Comparison of ENCODE assay signal across 10 mouse cellular contexts in the genomic region with DNA sequence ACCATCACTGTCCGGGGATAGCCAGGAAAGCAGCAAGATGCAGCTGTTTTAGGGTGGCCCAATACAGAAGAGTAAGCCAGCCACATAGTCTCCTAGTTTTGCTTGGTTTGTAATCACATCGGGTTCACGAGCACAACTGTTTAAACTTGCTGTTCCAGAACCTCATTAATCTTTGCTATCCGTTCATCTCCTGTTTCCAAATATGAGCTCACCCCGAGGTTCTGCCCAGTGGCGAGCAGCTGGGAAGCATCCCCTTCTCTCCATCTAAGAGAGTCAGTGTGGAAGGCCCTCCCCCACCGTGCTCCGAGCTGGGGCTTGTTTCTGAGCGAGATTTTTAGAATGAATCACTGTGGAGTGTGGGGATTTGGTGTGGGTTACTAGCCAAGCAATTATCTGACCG.
DNase-seq lines count a peak whose midpoint lies in the region; ATAC-seq and TF ChIP-seq lines count a peak whose summit lies in the region.
"Had no signal": no experiment of that assay in that cellular context is flagged by ENCODE, and none has a peak within 500 bp of the region (broad histone marks: within the 10 kb centered on the region; RNA-seq: fewer than 3 reads in every experiment).

No protein-coding gene starts in this region.

- H3K36me3 ChIP-seq in C2C12 (ENCODE audit: control insufficient read depth, insufficient read depth): no peaks in the 10 kb centered on the region
- no peaks in the 10 kb centered on the region for H3K36me3 ChIP-seq in lung, postnatal 0 days (ENCODE audit: insufficient read depth, low read length)
- H3K36me3 ChIP-seq: embryonic facial prominence, embryonic 13.5 days had no signal

- 34% methylated on average over 10 of the region's 10 CpGs for WGBS in lung, postnatal 0 days

- H3K27ac ChIP-seq in lung, postnatal 0 days (ENCODE audit: low read length): no peak overlapping the region; the same call in 1 of the 2 replicates
- H3K27ac ChIP-seq: embryonic facial prominence, embryonic 13.5 days had no signal

- H3K4me3 ChIP-seq in C2C12 (ENCODE audit: insufficient read depth, poor library complexity, severe bottlenecking): no peak overlapping the region
- no peak overlapping the region for H3K4me3 ChIP-seq in lung, postnatal 0 days (ENCODE audit: low read depth, low read length)
- H3K4me3 ChIP-seq: embryonic facial prominence, embryonic 13.5 days had no signal

- H3K9ac ChIP-seq in lung, postnatal 0 days (replicated peaks; ENCODE audit: low read depth): no peak overlapping the region
- H3K9ac ChIP-seq: embryonic facial prominence, embryonic 13.5 days had no signal

- no peak overlapping the region for H3ac ChIP-seq in C2C12 (ENCODE audit: control insufficient read depth, insufficient read length, low read depth)

- peak; percentile 48 for DNase-seq in adrenal gland, postnatal 14 days
- peak; percentile 68 for DNase-seq in heart, postnatal 4 days
- peak; percentile 96 for DNase-seq in lung, postnatal 0 days (ENCODE audit: low spot score)
- DNase-seq in layer of hippocampus, postnatal 10 days (ENCODE audit: low spot score in 2 of 2): no peak
- DNase-seq in spleen, postnatal 10 days (ENCODE audit: low spot score in 2 of 2): no peak
- DNase-seq in cerebellum, postnatal 10 days: no peak
- DNase-seq: midbrain, embryonic 14.5 days had no signal

- H3K79me3 ChIP-seq in C2C12 (ENCODE audit: low read depth): no peaks in the 10 kb centered on the region

- ATAC-seq in lung, postnatal 0 days: peak; percentile 96
- ATAC-seq: inflammation-experienced regulatory T-cells, adult 6 months had no signal

- H3K9me3 ChIP-seq in lung, postnatal 0 days (ENCODE audit: low read length): no peaks in the 10 kb centered on the region
- H3K9me3 ChIP-seq: embryonic facial prominence, embryonic 13.5 days had no signal

- peak; percentile 84 for TF ChIP-seq EP300 in lung, postnatal 0 days (IDR thresholded peaks at IDR 0.05)

- TF ChIP-seq CTCF in C2C12 (IDR thresholded peaks at IDR 0.05; ENCODE audit: control insufficient read depth, insufficient read depth, insufficient read length): no peak
- TF ChIP-seq CTCF in lung, postnatal 0 days (IDR thresholded peaks at IDR 0.05): no peak

- H3K79me2 ChIP-seq in C2C12 (ENCODE audit: control insufficient read depth, insufficient read depth): no peaks in the 10 kb centered on the region

- no peaks in the 10 kb centered on the region for H3K27me3 ChIP-seq in C2C12 (ENCODE audit: control insufficient read depth, insufficient read depth, insufficient read length)
- no peaks in the 10 kb centered on the region for H3K27me3 ChIP-seq in lung, postnatal 0 days (replicated peaks; ENCODE audit: insufficient read depth, low read length)
- H3K27me3 ChIP-seq: embryonic facial prominence, embryonic 13.5 days had no signal

- no peak overlapping the region for H3K4me2 ChIP-seq in lung, postnatal 0 days (replicated peaks; ENCODE audit: low read depth, low read length)
- H3K4me2 ChIP-seq: embryonic facial prominence, embryonic 13.5 days had no signal

- no peaks in the 10 kb centered on the region for H3K4me1 ChIP-seq in lung, postnatal 0 days (ENCODE audit: insufficient read depth, low read depth, low read length)

TF ChIP-seq in C2C12, 6 proteins besides CTCF, POLR2A, EP300 and RAD21:
- TF ChIP-seq MAX (IDR thresholded peaks at IDR 0.05): no peak
- peak; percentile 78 for TF ChIP-seq MYOD1 (IDR thresholded peaks at IDR 0.05; ENCODE audit: control insufficient read depth, insufficient read length, low read depth)

Comparison
In these comparisons a context has a peak if more than half of its experiments do, and no peak if none do; other contexts are left out.
1. DNase-seq: peak in adrenal gland, postnatal 14 days (single experiment), heart, postnatal 4 days (single experiment) and lung, postnatal 0 days (single experiment); none in layer of hippocampus, postnatal 10 days (0 of 2), spleen, postnatal 10 days (0 of 2) and cerebellum, postnatal 10 days (0 of 2).